In genomic region chr7:5053456-5054179, GRCm38 (mm10) we compare ENCODE assay signal across 10 mouse cellular contexts. TPM values are rescaled to one million over a fixed set of nuclear protein-coding genes. Genes with fewer than 3 reads are reported as not detected.
A peak's percentile ranks its signal among the peaks of the same experiment; 100 is the strongest.
DNase-seq lines count a peak whose midpoint lies in the region; ATAC-seq and TF ChIP-seq lines count a peak whose summit lies in the region.
"Had no signal": no experiment of that assay in that cellular context is flagged by ENCODE, and none has a peak within 500 bp of the region (broad histone marks: within the 10 kb centered on the region; RNA-seq: fewer than 3 reads in every experiment).

No protein-coding gene starts in this region.

- no peak for TF ChIP-seq CTCF in gastrocnemius, adult 2 months (IDR thresholded peaks at IDR 0.05)

- DNase-seq in gastrocnemius, adult 2 months: peak; percentile 15
- no peak for DNase-seq in gastrocnemius, postnatal 25 days
- DNase-seq in neural tube, embryonic 10.5 days (ENCODE audit: extremely low spot score, low spot score): peak; percentile 53
- DNase-seq in spleen, postnatal 36 days (ENCODE audit: low spot score in 2 of 2): no peak
- DNase-seq in ovary, postnatal 36 days (ENCODE audit: low spot score): no peak

- no peaks in the 10 kb centered on the region for H3K36me3 ChIP-seq in megakaryocyte, embryonic 14.5 days (replicated peaks; ENCODE audit: low read length)
- H3K36me3 ChIP-seq in hindbrain, embryonic 15.5 days: no peaks in the 10 kb centered on the region

- WGBS in hindbrain, embryonic 15.5 days: 10% methylated on average over 32 of the region's 32 CpGs

- H3K4me3 ChIP-seq in gastrocnemius, adult 2 months: peak overlapping the region; percentile 41
- peak overlapping the region; percentile 93 for H3K4me3 ChIP-seq in megakaryocyte, embryonic 14.5 days (replicated peaks)
- peak overlapping the region; percentile 79 for H3K4me3 ChIP-seq in hindbrain, embryonic 15.5 days

- H3K9me3 ChIP-seq in megakaryocyte, embryonic 14.5 days: peaks cover 13% of the 10 kb centered on the region
- H3K9me3 ChIP-seq in hindbrain, embryonic 15.5 days: no peaks in the 10 kb centered on the region

- no peak overlapping the region for H3K27ac ChIP-seq in gastrocnemius, adult 2 months
- peak overlapping the region; percentile 54; the same call in 1 of the 2 replicates for H3K27ac ChIP-seq in hindbrain, embryonic 15.5 days (replicated peaks)

- intact Hi-C loops in gastrocnemius, adult 2 months (cut with DNase I): no loop called here

- ATAC-seq in megakaryocyte, adult 5-6 weeks (ENCODE audit: poor library complexity, severe bottlenecking): no peak
- ATAC-seq in hindbrain, embryonic 15.5 days (ENCODE audit: low FRiP score, low read depth): no peak

- H3K27me3 ChIP-seq in megakaryocyte, embryonic 14.5 days (replicated peaks): peaks cover 89% of the 10 kb centered on the region
- peaks cover 28% of the 10 kb centered on the region for H3K27me3 ChIP-seq in hindbrain, embryonic 15.5 days

- H3K4me1 ChIP-seq in megakaryocyte, embryonic 14.5 days: peaks cover 74% of the 10 kb centered on the region
- peaks cover 68% of the 10 kb centered on the region for H3K4me1 ChIP-seq in hindbrain, embryonic 15.5 days (replicated peaks)

- H3K9ac ChIP-seq in hindbrain, embryonic 15.5 days: peak overlapping the region; percentile 84

- H3K4me2 ChIP-seq in hindbrain, embryonic 15.5 days: peak overlapping the region; percentile 93

RNA-seq across cellular contexts. Expression of gene Zfp580, which starts 2.3 kb away (rescaled TPM):
- 1 to 10 TPM; 3.0 to 4.1 TPM for total RNA-seq in gastrocnemius, adult 2 months (2021)
- total RNA-seq in gastrocnemius, postnatal 25 days (2021): 1 to 10 TPM; 2.9 to 3.2 TPM
- polyA plus RNA-seq in megakaryocyte, embryonic 14.5 days (2012; ENCODE audit: insufficient read depth, low replicate concordance): 58.5 and 224 TPM in 2 replicates
- total RNA-seq in megakaryocyte, adult 5-6 weeks (2015): 0.25 and 1.6 TPM in 2 replicates
- total RNA-seq in megakaryocyte, adult 5-6 weeks (2017): not detected in 2 replicates
- polyA plus RNA-seq in hindbrain, embryonic 15.5 days (2015; fragmentation: Nextera tagmentation; extraction: Ambion mirVana): 90.6 and 113 TPM in 2 replicates

RNA-seq across cellular contexts. Expression of gene U2af2, which starts 8.3 kb away (rescaled TPM):
- 10 to 100 TPM; 50.0 to 51.0 TPM for total RNA-seq in gastrocnemius, adult 2 months (2021)
- 10 to 100 TPM; 43.1 to 45.2 TPM for total RNA-seq in gastrocnemius, postnatal 25 days (2021)
- polyA plus RNA-seq in megakaryocyte, embryonic 14.5 days (2012; ENCODE audit: insufficient read depth, low replicate concordance): 251 and 262 TPM in 2 replicates
- total RNA-seq in megakaryocyte, adult 5-6 weeks (2015): 68.6 and 71.0 TPM in 2 replicates
- 153 and 170 TPM in 2 replicates for total RNA-seq in megakaryocyte, adult 5-6 weeks (2017)
- 99.8 and 101 TPM in 2 replicates for polyA plus RNA-seq in hindbrain, embryonic 15.5 days (2015; fragmentation: Nextera tagmentation; extraction: Ambion mirVana)

RNA-seq across cellular contexts. Expression of gene Zfp784, which starts 15.4 kb away (rescaled TPM):
- total RNA-seq in gastrocnemius, adult 2 months (2021): 1 to 10 TPM; 2.8 to 3.9 TPM
- total RNA-seq in gastrocnemius, postnatal 25 days (2021): 1 to 10 TPM; 2.6 to 3.4 TPM
- 0.96 and 6.5 TPM in 2 replicates for polyA plus RNA-seq in megakaryocyte, embryonic 14.5 days (2012; ENCODE audit: insufficient read depth, low replicate concordance)
- total RNA-seq in megakaryocyte, adult 5-6 weeks (2015): 2.5 and 3.2 TPM in 2 replicates
- 1.7 TPM in 2 replicates for total RNA-seq in megakaryocyte, adult 5-6 weeks (2017)
- polyA plus RNA-seq in hindbrain, embryonic 15.5 days (2015; fragmentation: Nextera tagmentation; extraction: Ambion mirVana): 7.8 and 9.3 TPM in 2 replicates

RNA-seq across cellular contexts. Expression of gene 4632433K11Rik, which starts 19.7 kb away (rescaled TPM):
- not detected for total RNA-seq in gastrocnemius, adult 2 months (2021)
- not detected for total RNA-seq in gastrocnemius, postnatal 25 days (2021)
- polyA plus RNA-seq in megakaryocyte, embryonic 14.5 days (2012; ENCODE audit: insufficient read depth, low replicate concordance): not detected in 2 replicates
- 0.62 TPM in 1 of 2 replicates, not detected in the other for total RNA-seq in megakaryocyte, adult 5-6 weeks (2015)
- total RNA-seq in megakaryocyte, adult 5-6 weeks (2017): 0.81 TPM in 1 of 2 replicates, not detected in the other
- not detected in 2 replicates for polyA plus RNA-seq in hindbrain, embryonic 15.5 days (2015; fragmentation: Nextera tagmentation; extraction: Ambion mirVana)
- polyA plus RNA-seq: frontal cortex, adult 2 months; small intestine, adult 2 months had no signal

RNA-seq across cellular contexts. Expression of gene Epn1, which starts 26.4 kb away (rescaled TPM):
- 100 to 1,000 TPM; 165 to 171 TPM for total RNA-seq in gastrocnemius, adult 2 months (2021)
- 100 to 1,000 TPM; 134 to 145 TPM for total RNA-seq in gastrocnemius, postnatal 25 days (2021)
- 687 and 1,038 TPM in 2 replicates for polyA plus RNA-seq in megakaryocyte, embryonic 14.5 days (2012; ENCODE audit: insufficient read depth, low replicate concordance)
- 74.6 and 79.4 TPM in 2 replicates for total RNA-seq in megakaryocyte, adult 5-6 weeks (2015)
- 76.4 and 88.9 TPM in 2 replicates for total RNA-seq in megakaryocyte, adult 5-6 weeks (2017)
- 105 and 118 TPM in 2 replicates for polyA plus RNA-seq in hindbrain, embryonic 15.5 days (2015; fragmentation: Nextera tagmentation; extraction: Ambion mirVana)

Comparison
In these comparisons a context has a peak if more than half of its experiments do, and no peak if none do; other contexts are left out.
1. DNase-seq: peak in gastrocnemius, adult 2 months (single experiment) and neural tube, embryonic 10.5 days (single experiment); none in gastrocnemius, postnatal 25 days (single experiment), spleen, postnatal 36 days (0 of 2) and ovary, postnatal 36 days (single experiment).
2. H3K4me3 ChIP-seq: peak in every context shown above with its lines; median percentile 93 in megakaryocyte, embryonic 14.5 days; 79 in hindbrain, embryonic 15.5 days; 41 in gastrocnemius, adult 2 months.